Mouse (Mus musculus): Measurements from ENCODE around the gene Havcr1. TPM values are rescaled to one million over a fixed set of nuclear protein-coding genes. Genes with fewer than 3 reads are reported as not detected.
A peak's percentile ranks its signal among the peaks of the same experiment; 100 is the strongest.

Gene Havcr1
- total and polyA plus RNA-seq, 3 experiments = 0.50 TPM; not detected in 2

DNA sequence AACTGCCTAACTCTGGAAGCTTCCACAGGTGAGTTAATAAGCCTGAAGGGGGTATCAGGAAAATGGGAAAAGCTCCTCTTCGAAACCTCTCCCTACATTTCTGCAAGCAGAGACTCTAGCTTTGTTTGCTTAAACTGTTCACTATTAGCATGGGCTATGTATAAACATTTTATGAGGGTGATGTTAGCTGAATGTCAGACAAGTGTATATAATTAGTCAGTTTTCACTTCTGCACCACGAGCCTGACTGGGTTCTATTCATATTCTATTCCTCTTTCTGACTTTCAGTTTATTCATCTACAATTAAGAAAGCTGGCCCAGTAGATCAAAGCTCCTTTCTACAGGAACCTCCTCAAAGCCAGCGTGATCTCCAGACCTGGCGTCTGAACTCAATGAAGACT is 4.6 kb downstream of the Havcr1 start:
- no peak for TF ChIP-seq USF2 (conservative IDR thresholded peaks at IDR 0.05; ENCODE audit: low read depth, low read length)
- H3K9ac ChIP-seq (ENCODE audit: insufficient read depth, low read depth) = no peak overlapping the region
- H3K4me1 ChIP-seq (ENCODE audit: control insufficient read depth in 1 of 2, insufficient read depth in 2 of 2) = peaks cover 0 to 40% of the 10 kb centered on the region in 2 experiments; a peak in 2 of 4 replicates
- DNase-seq (ENCODE audit: extremely low read depth) = no peak
- in situ Hi-C loops (cut with MboI; ENCODE audit: low pct_ligation_motif_present, low pct_unique_long_range_greater_than_20kb, low sequenced_read_pairs) = loop anchor here (10.0 kb wide), 3 partner anchors 145 to 295 kb away; partner anchors contain the start of gene Gm12169
- no peaks in the 10 kb centered on the region for H3K9me3 ChIP-seq (replicated peaks; ENCODE audit: low read length)
- H3K27me3 ChIP-seq (replicated peaks) = no peaks in the 10 kb centered on the region
- no peak overlapping the region for H3K27ac ChIP-seq (ENCODE audit: insufficient read depth, low read depth)
- H3K79me2 ChIP-seq (replicated peaks; ENCODE audit: control insufficient read depth, extremely low read depth, insufficient read depth, poor library complexity, severe bottlenecking) = no peaks in the 10 kb centered on the region
- H3K36me3 ChIP-seq (replicated peaks in 1 of 2; ENCODE audit: control insufficient read depth in 1 of 2, insufficient read depth in 1 of 2, low read length in 1 of 2) = no peaks in the 10 kb centered on the region
- no peak overlapping the region for H3K4me3 ChIP-seq (replicated peaks in 1 of 3; ENCODE audit: low read depth in 2 of 3, low read length in 2 of 3, poor library complexity in 1 of 3)
- H3K4me2 ChIP-seq (ENCODE audit: insufficient read depth, low read depth, poor library complexity, severe bottlenecking) = no peak overlapping the region
- dilution Hi-C loops (cut with MboI; ENCODE audit: extremely low pct_ligation_motif_present, extremely low pct_unique_long_range_greater_than_20kb, low sequenced_read_pairs) = no loop called here

DNA sequence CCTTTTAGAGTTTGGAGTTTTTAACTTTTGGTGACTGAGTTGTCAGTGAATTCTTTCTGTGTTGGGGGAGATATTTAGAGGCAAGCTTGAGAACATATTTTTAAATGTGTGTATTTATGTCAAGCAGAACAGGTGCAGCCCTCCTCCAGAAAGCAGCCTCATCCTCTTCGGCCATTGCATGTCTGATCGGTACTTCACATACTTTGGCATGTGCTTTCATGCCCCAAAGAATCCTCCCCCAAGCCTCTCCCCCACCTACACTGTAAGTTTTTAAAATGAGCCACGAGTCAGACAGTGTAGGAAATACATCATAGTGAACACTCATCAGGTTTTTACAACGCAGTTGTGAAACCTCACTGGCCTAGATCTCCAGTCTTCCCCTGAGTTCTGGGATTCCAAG is 6.0 kb downstream of the Havcr1 start:
- Histone ChIP-seq H3K9ac (ENCODE audit: insufficient read depth, low read depth) (no peak overlapping the region), H3K9me3 (replicated peaks; ENCODE audit: low read length) (no peaks in the 10 kb centered on the region), H3K27me3 (replicated peaks) (no peaks in the 10 kb centered on the region), H3K27ac (ENCODE audit: insufficient read depth, low read depth) (no peak overlapping the region), H3K36me3 (replicated peaks in 1 of 2; ENCODE audit: control insufficient read depth in 1 of 2, insufficient read depth in 1 of 2, low read length in 1 of 2) (no peaks in the 10 kb centered on the region), H3K4me1 (ENCODE audit: control insufficient read depth in 1 of 2, insufficient read depth in 2 of 2) (peaks cover 0 to 41% of the 10 kb centered on the region in 2 experiments; a peak in 2 of 4 replicates), H3K4me2 (ENCODE audit: insufficient read depth, low read depth, poor library complexity, severe bottlenecking) (peak overlapping the region; percentile 22; the same call in 1 of the 2 replicates), H3K4me3 (replicated peaks in 1 of 3; ENCODE audit: low read depth in 2 of 3, low read length in 2 of 3, poor library complexity in 1 of 3) (peak overlapping the region in 1 of 3 experiments; percentile 38), H3K79me2 (replicated peaks; ENCODE audit: control insufficient read depth, extremely low read depth, insufficient read depth, poor library complexity, severe bottlenecking) (no peaks in the 10 kb centered on the region)
- peak; percentile 24 for DNase-seq (ENCODE audit: extremely low read depth)
- in situ Hi-C loops (cut with MboI; ENCODE audit: low pct_ligation_motif_present, low pct_unique_long_range_greater_than_20kb, low sequenced_read_pairs) = loop anchor here (10.0 kb wide), 1 partner anchor 46 kb away; no protein-coding TSS in a partner anchor
- TF ChIP-seq NELFE (IDR thresholded peaks at IDR 0.05; ENCODE audit: low read depth, low read length) (no peak), MYC (IDR thresholded peaks at IDR 0.05; ENCODE audit: low read depth, low read length) (no peak), POLR2AphosphoS2 (IDR thresholded peaks at IDR 0.05; ENCODE audit: low read depth, low read length) (no peak), JUN (IDR thresholded peaks at IDR 0.05; ENCODE audit: insufficient read depth, low read depth, low read length) (no peak), E2F4 (IDR thresholded peaks at IDR 0.05; ENCODE audit: insufficient replicate concordance, low read depth, low read length) (no peak), GABPA (IDR thresholded peaks at IDR 0.05; ENCODE audit: insufficient replicate concordance, low read depth, low read length) (no peak), CHD2 (IDR thresholded peaks at IDR 0.05; ENCODE audit: low read length) (no peak), CTCF (conservative IDR thresholded peaks at IDR 0.05 in 1 of 2, IDR thresholded peaks at IDR 0.05 in 1 of 2; ENCODE audit: low read depth in 2 of 2, low read length in 2 of 2) (no peak), MXI1 (IDR thresholded peaks at IDR 0.05; ENCODE audit: low read depth, low read length) (no peak), MEF2A (IDR thresholded peaks at IDR 0.05; ENCODE audit: borderline replicate concordance, low read depth, low read length) (no peak), USF1 (IDR thresholded peaks at IDR 0.05; ENCODE audit: low read depth, low read length) (no peak), KAT2A (IDR thresholded peaks at IDR 0.05; ENCODE audit: insufficient replicate concordance, low read length) (no peak)
- dilution Hi-C loops (cut with MboI; ENCODE audit: extremely low pct_ligation_motif_present, extremely low pct_unique_long_range_greater_than_20kb, low sequenced_read_pairs) = no loop called here

GRCm38 (mm10) chr11:46741716-46742115 is 6.8 kb downstream of the Havcr1 start:
- in situ Hi-C loops (cut with MboI; ENCODE audit: low pct_ligation_motif_present, low pct_unique_long_range_greater_than_20kb, low sequenced_read_pairs) (loop anchor here (10.0 kb wide), 1 partner anchor 47 kb away; no protein-coding TSS in a partner anchor), dilution Hi-C loops (cut with MboI; ENCODE audit: extremely low pct_ligation_motif_present, extremely low pct_unique_long_range_greater_than_20kb, low sequenced_read_pairs) (no loop called here)
- H3K27ac ChIP-seq (ENCODE audit: insufficient read depth, low read depth) = no peak overlapping the region
- H3K4me2 ChIP-seq (ENCODE audit: insufficient read depth, low read depth, poor library complexity, severe bottlenecking) = no peak overlapping the region
- H3K79me2 ChIP-seq (replicated peaks; ENCODE audit: control insufficient read depth, extremely low read depth, insufficient read depth, poor library complexity, severe bottlenecking) = no peaks in the 10 kb centered on the region
- H3K27me3 ChIP-seq (replicated peaks) = no peaks in the 10 kb centered on the region
- no peaks in the 10 kb centered on the region for H3K36me3 ChIP-seq (replicated peaks in 1 of 2; ENCODE audit: control insufficient read depth in 1 of 2, insufficient read depth in 1 of 2, low read length in 1 of 2)
- H3K9ac ChIP-seq (ENCODE audit: insufficient read depth, low read depth) = no peak overlapping the region
- no peak overlapping the region for H3K4me3 ChIP-seq (replicated peaks in 1 of 3; ENCODE audit: low read depth in 2 of 3, low read length in 2 of 3, poor library complexity in 1 of 3)
- no peaks in the 10 kb centered on the region for H3K9me3 ChIP-seq (replicated peaks; ENCODE audit: low read length)
- H3K4me1 ChIP-seq (ENCODE audit: control insufficient read depth in 1 of 2, insufficient read depth in 2 of 2) = peaks cover 0 to 45% of the 10 kb centered on the region in 2 experiments; a peak in 3 of 4 replicates
- DNase-seq (ENCODE audit: extremely low read depth) = no peak
- TF ChIP-seq GABPA (IDR thresholded peaks at IDR 0.05; ENCODE audit: insufficient replicate concordance, low read depth, low read length) (no peak), ZNF384 (IDR thresholded peaks at IDR 0.05; ENCODE audit: low read depth, low read length) (no peak), RCOR1 (conservative IDR thresholded peaks at IDR 0.05; ENCODE audit: low read depth, low read length) (no peak), IRF4 (IDR thresholded peaks at IDR 0.05; ENCODE audit: low read depth, low read length) (no peak), JUND (conservative IDR thresholded peaks at IDR 0.05; ENCODE audit: low read depth, low read length) (no peak), MEF2A (IDR thresholded peaks at IDR 0.05; ENCODE audit: borderline replicate concordance, low read depth, low read length) (no peak), NRF1 (IDR thresholded peaks at IDR 0.05; ENCODE audit: low read depth, low read length) (no peak), USF2 (conservative IDR thresholded peaks at IDR 0.05; ENCODE audit: low read depth, low read length) (no peak), BHLHE40 (IDR thresholded peaks at IDR 0.05; ENCODE audit: low read depth, low read length) (no peak), CHD2 (IDR thresholded peaks at IDR 0.05; ENCODE audit: low read length) (no peak), MAFK (IDR thresholded peaks at IDR 0.05; ENCODE audit: insufficient replicate concordance, low read length) (no peak), KAT2A (IDR thresholded peaks at IDR 0.05; ENCODE audit: insufficient replicate concordance, low read length) (no peak), POLR2A (IDR thresholded peaks at IDR 0.05; ENCODE audit: low read depth, low read length) (no peak), E2F4 (IDR thresholded peaks at IDR 0.05; ENCODE audit: insufficient replicate concordance, low read depth, low read length) (no peak), RAD21 (IDR thresholded peaks at IDR 0.05; ENCODE audit: low read depth, low read length) (no peak), TBP (conservative IDR thresholded peaks at IDR 0.05; ENCODE audit: low read depth, low read length) (no peak), UBTF (IDR thresholded peaks at IDR 0.05; ENCODE audit: low read depth, low read length) (no peak), USF1 (IDR thresholded peaks at IDR 0.05; ENCODE audit: low read depth, low read length) (no peak)
